Mouse (Mus musculus) stomach, embryonic 16.5 days (tissue): Measurements from ENCODE around the gene Insm2. TPM values are rescaled to one million over a fixed set of nuclear protein-coding genes. Genes with fewer than 3 reads are reported as not detected.
"Not testable (repeated sequence)": the region's sequence is repeated elsewhere in the genome, so short reads cannot be mapped to it uniquely, and the experiment has no call there.

Source experiments
- ATAC-seq: fragments of 200-750 bp; cut with Nextera tagmentation; 2 replicates; pipeline ENCODE4 v1.8.0; 2017; ENCODE audit warnings: moderate number of reproducible peaks, moderate TSS enrichment; ENCODE audit not compliant: insufficient read depth, low FRiP score
- H3K27ac ChIP-seq: fragments of 300-500 bp; sonication (generic); 2 replicates; pipeline ENCODE4 v1.5.1; 2014; ENCODE audit warnings: low read length
- H3K27me3 ChIP-seq: fragments of 300-500 bp; sonication (generic); 2 replicates; pipeline ENCODE4 v1.6.1; 2014; ENCODE audit warnings: low read length, control low read depth, mixed read lengths; ENCODE audit not compliant: control insufficient read depth, insufficient read depth
- H3K36me3 ChIP-seq: fragments of 300-500 bp; sonication (generic); 2 replicates; pipeline ENCODE4 v1.6.1; 2014; ENCODE audit warnings: low read length; ENCODE audit not compliant: control insufficient read depth, insufficient read depth
- H3K4me1 ChIP-seq: fragments of 300-500 bp; sonication (generic); 2 replicates; pipeline ENCODE4 v1.6.1; 2014; ENCODE audit warnings: low read length, control low read depth, mixed read lengths; ENCODE audit not compliant: control insufficient read depth, insufficient read depth
- H3K4me2 ChIP-seq: fragments of 300-500 bp; sonication (generic); 2 replicates; pipeline ENCODE4 v1.6.1; 2014; ENCODE audit warnings: low read depth, low read length, mixed read lengths
- H3K4me3 ChIP-seq: fragments of 300-500 bp; sonication (generic); replicated peaks from 2 replicates; pipeline ENCODE4 v1.5.1; 2014; ENCODE audit warnings: mild to moderate bottlenecking, low read length
- H3K9ac ChIP-seq: fragments of 300-500 bp; sonication (generic); 2 replicates; pipeline ENCODE4 v1.6.1; 2014; ENCODE audit warnings: low read length
- H3K9me3 ChIP-seq: fragments of 300-500 bp; sonication (generic); replicated peaks from 2 replicates; pipeline ENCODE4 v1.6.1; 2016; ENCODE audit warnings: low read length, control low read depth; ENCODE audit not compliant: control insufficient read depth
- WGBS: fragments of 180-500 bp; shearing (Covaris S2); extraction: QIAGEN DNeasy Blood & Tissue Kit; methylation state at CpG from one replicate; pipeline ENCODE4 v1.1.7; 2014; 5-methylcytosine and 5-hydroxymethylcytosine counted together
- polyA plus RNA-seq: library from polyadenylated mRNA; unstranded; fragments of >200 nt; fragmentation: Nextera tagmentation; extraction: Ambion mirVana; gene quantifications from 2 replicates; pipeline ENCODE4 v1.2.1, GENCODE M21; 2015

Gene Insm2
- polyA plus RNA-seq = 0.21 TPM in 1 of 2 replicates, not detected in the other

GRCm38 (mm10) chr12:55598887-55599561 lies at the start of gene Insm2:
Insm2 (plus strand) TSS chr12:55599427.
- Histone ChIP-seq H3K27ac (no peak within 1 kb of the TSS), H3K4me3 (peak within 1 kb of the TSS; percentile 47), H3K27me3 (peaks cover 40% of the 10 kb centered on the region), H3K9ac (no peak within 1 kb of the TSS), H3K4me2 (peak within 1 kb of the TSS; percentile 80), H3K4me1 (peaks cover 19% of the 10 kb centered on the region), H3K36me3 (no peaks in the 10 kb centered on the region), H3K9me3 (no peaks in the 10 kb centered on the region)
- WGBS = under 1% methylated on average over 77 of the region's 77 CpGs
- peak; percentile 59 for ATAC-seq

GRCm38 (mm10) chr12:55554901-55555300 lies 44.3 kb upstream of the Insm2 start:
- H3K4me1 ChIP-seq, H3K4me2 ChIP-seq, H3K27ac ChIP-seq, H3K27me3 ChIP-seq, H3K36me3 ChIP-seq, ATAC-seq, H3K9me3 ChIP-seq, H3K4me3 ChIP-seq, H3K9ac ChIP-seq: not testable (repeated sequence)
- WGBS = 79% methylated on average over 6 of the region's 6 CpGs

GRCm38 (mm10) chr12:55557866-55558265 lies 41.4 kb upstream of the Insm2 start:
- Histone ChIP-seq H3K4me2 (no peak overlapping the region), H3K9ac (no peak overlapping the region), H3K27me3 (no peaks in the 10 kb centered on the region), H3K9me3 (no peaks in the 10 kb centered on the region), H3K4me1 (no peaks in the 10 kb centered on the region), H3K4me3 (no peak overlapping the region), H3K36me3 (no peaks in the 10 kb centered on the region), H3K27ac (no peak overlapping the region)
- 76% methylated on average over 6 of the region's 6 CpGs for WGBS
- no peak for ATAC-seq

- Histone ChIP-seq H3K9ac (no peak overlapping the region), H3K27me3 (no peaks in the 10 kb centered on the region), H3K4me1 (no peaks in the 10 kb centered on the region), H3K4me3 (no peak overlapping the region), H3K27ac (no peak overlapping the region), H3K36me3 (no peaks in the 10 kb centered on the region), H3K4me2 (no peak overlapping the region), H3K9me3 (no peaks in the 10 kb centered on the region)
- ATAC-seq = no peak
- 85% methylated on average over 12 of the region's 12 CpGs for WGBS
Observed at GRCm38 (mm10) chr12:55559184-55559855, 39.9 kb upstream of the Insm2 start.

GRCm38 (mm10) chr12:55560025-55560690 lies 39.1 kb upstream of the Insm2 start:
- Histone ChIP-seq H3K9ac (peak overlapping the region; percentile 58), H3K4me1 (no peaks in the 10 kb centered on the region), H3K4me3 (peak overlapping the region; percentile 45), H3K36me3 (no peaks in the 10 kb centered on the region), H3K4me2 (peak overlapping the region; percentile 63), H3K9me3 (no peaks in the 10 kb centered on the region), H3K27me3 (no peaks in the 10 kb centered on the region), H3K27ac (no peak overlapping the region)
- 13% methylated on average over 19 of the region's 19 CpGs for whole genome bisulfite sequencing
- ATAC-seq = no peak

GRCm38 (mm10) chr12:55563742-55564141 lies 35.5 kb upstream of the Insm2 start:
- no peaks in the 10 kb centered on the region for H3K9me3 ChIP-seq
- H3K4me2 ChIP-seq = no peak overlapping the region
- H3K4me3 ChIP-seq = no peak overlapping the region
- WGBS = 93% methylated on average over 3 of the region's 3 CpGs
- H3K4me1 ChIP-seq = no peaks in the 10 kb centered on the region
- H3K27me3 ChIP-seq = no peaks in the 10 kb centered on the region
- H3K9ac ChIP-seq = no peak overlapping the region
- H3K36me3 ChIP-seq = no peaks in the 10 kb centered on the region
- no peak for ATAC-seq
- H3K27ac ChIP-seq = no peak overlapping the region

GRCm38 (mm10) chr12:55564187-55564963 lies 34.9 kb upstream of the Insm2 start:
- Histone ChIP-seq H3K4me2 (no peak overlapping the region), H3K36me3 (no peaks in the 10 kb centered on the region), H3K9me3 (no peaks in the 10 kb centered on the region), H3K27me3 (no peaks in the 10 kb centered on the region), H3K4me1 (no peaks in the 10 kb centered on the region), H3K4me3 (no peak overlapping the region), H3K27ac (no peak overlapping the region), H3K9ac (no peak overlapping the region)
- no peak for ATAC-seq
- 82% methylated on average over 9 of the region's 9 CpGs for WGBS

GRCm38 (mm10) chr12:55565206-55565605 lies 34.0 kb upstream of the Insm2 start, which contains the start of gene Aldoart2:
Aldoart2 (plus strand) TSS chr12:55565239.
- no peak for ATAC-seq
- Histone ChIP-seq H3K9me3 (no peaks in the 10 kb centered on the region), H3K4me1 (no peaks in the 10 kb centered on the region), H3K4me3 (no peak within 1 kb of the TSS), H3K4me2 (no peak within 1 kb of the TSS), H3K36me3 (no peaks in the 10 kb centered on the region), H3K27me3 (no peaks in the 10 kb centered on the region), H3K9ac (no peak within 1 kb of the TSS), H3K27ac (no peak within 1 kb of the TSS)
- 94% methylated on average over 19 of the region's 19 CpGs for WGBS
